Mouse (Mus musculus) T-cell, adult 2 months (primary cell): Measurements from ENCODE around the gene Soat2.

ENCODE experiments used
- DNase-seq: peaks from one replicate; pipeline ENCODE4 v3.0.0; 2022; ENCODE audit warnings: low spot score

Soat2 gene

DNA sequence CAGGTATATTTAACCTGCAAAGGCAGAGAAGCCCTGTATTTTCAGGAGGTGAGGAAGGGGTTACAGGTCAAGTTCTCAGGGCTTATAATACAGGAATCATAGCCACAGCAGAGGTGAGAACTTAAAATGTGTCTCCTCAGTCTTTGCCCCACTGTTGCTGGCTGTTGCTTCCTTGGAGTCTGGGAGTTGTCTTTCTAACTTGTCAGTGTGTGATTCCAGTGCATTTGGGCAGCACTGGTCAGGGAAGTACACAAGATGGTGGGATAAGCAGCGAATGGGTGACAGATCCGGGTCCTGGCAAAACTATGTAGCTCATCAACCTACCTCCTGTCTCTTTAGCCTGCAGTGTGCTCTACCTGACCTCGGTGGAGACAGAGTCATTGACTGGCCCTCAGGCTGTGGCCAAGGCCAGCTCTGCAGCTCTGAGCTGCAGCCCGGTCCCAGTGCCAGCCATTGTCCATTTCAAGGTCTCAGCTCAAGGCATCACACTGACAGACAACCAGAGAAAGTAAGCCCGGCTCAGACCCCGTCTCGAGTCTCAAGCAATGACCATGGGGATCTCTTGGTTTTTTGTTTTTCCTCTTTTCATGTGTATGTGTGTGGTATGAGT lies 35.6 kb upstream of the Soat2 start:
- no peak for DNase-seq

DNA sequence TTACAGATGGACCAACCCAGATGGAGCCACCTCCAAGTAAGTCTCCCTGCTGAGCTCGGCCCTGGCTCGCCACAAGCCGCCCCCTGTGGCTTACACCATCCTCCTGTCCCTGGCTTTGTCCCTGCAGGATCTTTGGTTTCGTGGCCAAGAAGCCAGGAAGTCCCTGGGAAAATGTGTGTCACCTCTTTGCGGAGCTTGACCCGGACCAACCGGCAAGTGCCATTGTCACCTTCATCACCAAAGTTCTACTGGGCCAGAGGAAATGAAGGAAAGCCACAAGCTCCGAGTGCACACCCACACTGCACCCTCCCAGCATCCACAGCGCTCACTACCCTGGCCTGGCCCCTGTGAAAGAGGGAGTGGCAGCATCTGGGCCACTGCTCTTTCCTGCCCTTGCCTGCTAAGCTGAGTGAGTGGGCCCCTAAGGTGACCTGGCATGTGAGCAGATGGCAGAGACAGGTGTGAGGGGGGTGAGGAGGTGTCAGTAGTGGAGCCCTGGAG lies 34.5 kb upstream of the Soat2 start:
- peak; percentile 52 for DNase-seq

DNA sequence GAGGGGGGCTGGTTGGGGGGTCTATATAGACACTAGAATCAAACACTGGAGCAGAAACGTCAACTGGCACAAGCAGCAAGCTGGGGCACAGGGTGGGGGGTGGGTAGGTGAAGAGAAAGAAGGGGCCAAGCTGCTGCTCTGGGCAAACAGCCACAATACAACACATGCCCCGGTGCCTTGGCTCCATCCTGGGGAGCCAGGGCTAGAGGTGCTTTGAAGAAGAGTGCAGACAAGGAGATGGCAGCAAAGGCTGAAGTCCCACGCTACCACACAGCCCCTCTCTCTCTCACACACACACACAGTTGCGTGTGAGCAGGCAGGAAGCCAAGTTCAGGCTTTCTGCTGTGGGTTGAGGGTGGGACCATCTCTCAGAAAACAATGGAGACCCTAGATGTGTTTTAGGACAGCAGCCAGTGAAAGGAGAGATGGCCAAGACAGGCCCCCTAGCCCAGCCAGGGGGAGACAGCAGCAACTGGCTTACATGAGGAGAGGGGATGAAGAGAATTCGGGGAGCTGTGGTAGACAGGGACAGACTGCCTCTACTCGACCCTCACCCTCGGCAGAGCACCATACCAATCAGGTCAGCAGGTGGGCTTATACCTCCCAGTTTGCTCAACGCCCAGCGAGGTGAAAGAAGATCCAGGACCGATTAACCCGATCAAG lies 33.4 kb upstream of the Soat2 start:
- DNase-seq: no peak

GRCm38 (mm10) chr15:102117461-102118443 lies 32.6 kb upstream of the Soat2 start:
- DNase-seq: no peak

DNA sequence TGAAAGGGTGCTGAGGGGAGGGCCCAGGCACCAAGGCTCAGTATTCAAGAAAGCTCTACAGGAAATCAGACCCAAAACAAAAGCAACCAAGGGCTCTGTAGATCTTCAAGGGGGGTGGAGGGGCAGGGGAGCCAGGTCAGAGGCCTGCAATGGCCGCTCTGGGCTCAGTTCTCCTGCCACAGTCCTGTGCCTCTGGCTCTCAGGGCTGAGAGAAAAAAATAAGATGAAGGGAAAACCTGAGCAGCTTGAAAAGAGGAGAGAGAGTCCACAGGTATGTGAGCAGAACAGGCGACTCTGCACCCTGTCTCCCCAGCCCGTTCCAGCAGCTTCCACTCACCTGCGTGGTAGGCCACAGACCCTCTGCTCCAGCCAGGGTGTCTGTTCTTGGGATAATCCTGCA lies 31.7 kb upstream of the Soat2 start:
- DNase-seq: no peak

GRCm38 (mm10) chr15:102119121-102119830 lies 31.1 kb upstream of the Soat2 start:
- DNase-seq: no peak

DNA sequence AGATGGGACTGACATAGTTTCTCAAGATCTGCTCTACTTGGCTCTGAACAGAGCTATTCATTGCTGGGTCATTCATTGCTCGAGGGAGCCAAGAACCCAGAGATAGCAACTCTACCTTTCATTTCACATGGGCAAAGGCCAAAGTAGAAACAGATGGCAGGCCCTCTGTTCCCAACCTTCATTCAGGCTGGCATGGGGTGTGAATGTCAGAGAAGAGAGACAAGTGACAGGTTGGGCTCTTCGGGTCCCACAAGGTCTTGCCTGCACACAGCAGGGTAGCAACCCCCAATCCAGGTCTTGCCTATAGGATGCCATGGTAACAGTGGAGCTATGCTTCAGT lies 30.5 kb upstream of the Soat2 start:
- DNase-seq: no peak

- no peak for DNase-seq
Observed at GRCm38 (mm10) chr15:102120530-102120929, 29.8 kb upstream of the Soat2 start.

DNA sequence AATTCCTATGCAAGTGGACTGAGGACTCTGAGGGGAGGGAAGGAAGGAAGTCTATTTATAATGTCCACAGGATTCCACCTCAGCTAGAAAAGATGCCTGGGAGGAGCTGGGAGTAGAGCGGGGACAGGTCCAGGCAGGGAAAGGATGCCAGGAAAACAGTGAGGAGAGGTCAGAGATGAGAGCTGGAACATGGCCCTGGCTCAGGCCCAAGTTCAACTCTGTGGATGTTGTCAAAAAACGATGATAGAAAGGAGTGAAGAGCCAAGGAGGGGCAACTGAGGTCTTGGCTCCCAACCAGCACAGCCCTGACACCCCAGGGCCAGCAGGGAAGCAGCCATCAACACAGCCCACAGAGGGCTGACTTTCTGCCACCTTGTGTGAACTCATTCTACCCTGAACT lies 24.0 kb upstream of the Soat2 start:
- DNase-seq: no peak

DNA sequence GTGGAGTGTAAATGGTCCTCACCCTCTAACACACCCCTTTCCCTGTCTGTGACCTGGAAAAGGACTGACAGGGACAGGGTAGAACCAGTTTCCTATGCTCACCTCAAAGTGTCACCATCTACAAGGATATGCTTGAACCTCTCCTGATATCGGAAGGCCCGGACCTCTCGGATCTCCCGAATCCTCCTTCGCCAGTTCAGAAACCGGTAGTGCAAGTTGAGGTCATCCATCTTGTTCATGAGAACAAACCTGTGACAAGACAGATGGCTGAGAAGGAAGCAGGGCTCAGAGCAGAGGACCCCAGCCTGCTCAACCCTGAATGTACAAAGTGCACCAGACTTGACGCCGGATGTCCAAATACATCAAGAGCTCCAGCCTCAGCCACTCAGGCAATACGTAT lies 17.0 kb upstream of the Soat2 start:
- no peak for DNase-seq

GRCm38 (mm10) chr15:102134709-102135108 lies 15.6 kb upstream of the Soat2 start:
- no peak for DNase-seq

GRCm38 (mm10) chr15:102135522-102136128 lies 14.7 kb upstream of the Soat2 start:
- no peak for DNase-seq

DNA sequence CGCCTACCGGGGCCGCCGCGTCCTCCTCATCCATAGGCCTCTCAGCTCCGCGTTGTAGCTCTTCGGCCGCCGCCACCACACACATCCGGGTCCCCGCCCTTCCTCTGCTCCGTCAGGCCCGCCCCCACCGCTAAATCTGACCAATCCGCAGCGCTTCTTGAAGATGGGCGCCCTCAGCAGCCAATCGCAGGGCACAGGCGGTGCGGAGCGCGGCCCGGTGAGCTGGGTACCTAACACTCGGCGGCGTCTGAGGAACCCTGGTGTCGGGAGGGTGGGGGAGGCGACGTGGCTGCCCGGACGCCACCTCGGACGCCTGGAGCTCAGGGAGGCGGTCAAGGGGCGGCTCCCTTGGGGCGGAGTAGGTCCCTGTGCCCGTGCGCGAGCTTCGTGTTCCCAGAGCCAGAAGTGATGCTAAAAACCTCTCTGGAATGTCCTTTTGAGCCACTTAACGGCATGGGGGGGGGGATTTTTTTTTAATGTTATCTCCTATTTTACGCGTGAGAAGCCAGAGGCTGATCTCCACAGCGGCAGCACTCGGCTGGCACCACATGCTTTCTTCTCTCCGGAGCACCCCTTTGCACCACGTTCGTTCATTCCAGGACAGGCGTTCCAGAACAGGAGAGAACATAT lies 14.1 kb upstream of the Soat2 start, which contains the start of gene Spryd3:
Gene Spryd3 (minus strand): TSS at position 106 of the 630 bp plus-strand sequence.
- peak; percentile 97 for DNase-seq

- no peak for DNase-seq
Observed at GRCm38 (mm10) chr15:102141120-102141519, 9.2 kb upstream of the Soat2 start.

DNA sequence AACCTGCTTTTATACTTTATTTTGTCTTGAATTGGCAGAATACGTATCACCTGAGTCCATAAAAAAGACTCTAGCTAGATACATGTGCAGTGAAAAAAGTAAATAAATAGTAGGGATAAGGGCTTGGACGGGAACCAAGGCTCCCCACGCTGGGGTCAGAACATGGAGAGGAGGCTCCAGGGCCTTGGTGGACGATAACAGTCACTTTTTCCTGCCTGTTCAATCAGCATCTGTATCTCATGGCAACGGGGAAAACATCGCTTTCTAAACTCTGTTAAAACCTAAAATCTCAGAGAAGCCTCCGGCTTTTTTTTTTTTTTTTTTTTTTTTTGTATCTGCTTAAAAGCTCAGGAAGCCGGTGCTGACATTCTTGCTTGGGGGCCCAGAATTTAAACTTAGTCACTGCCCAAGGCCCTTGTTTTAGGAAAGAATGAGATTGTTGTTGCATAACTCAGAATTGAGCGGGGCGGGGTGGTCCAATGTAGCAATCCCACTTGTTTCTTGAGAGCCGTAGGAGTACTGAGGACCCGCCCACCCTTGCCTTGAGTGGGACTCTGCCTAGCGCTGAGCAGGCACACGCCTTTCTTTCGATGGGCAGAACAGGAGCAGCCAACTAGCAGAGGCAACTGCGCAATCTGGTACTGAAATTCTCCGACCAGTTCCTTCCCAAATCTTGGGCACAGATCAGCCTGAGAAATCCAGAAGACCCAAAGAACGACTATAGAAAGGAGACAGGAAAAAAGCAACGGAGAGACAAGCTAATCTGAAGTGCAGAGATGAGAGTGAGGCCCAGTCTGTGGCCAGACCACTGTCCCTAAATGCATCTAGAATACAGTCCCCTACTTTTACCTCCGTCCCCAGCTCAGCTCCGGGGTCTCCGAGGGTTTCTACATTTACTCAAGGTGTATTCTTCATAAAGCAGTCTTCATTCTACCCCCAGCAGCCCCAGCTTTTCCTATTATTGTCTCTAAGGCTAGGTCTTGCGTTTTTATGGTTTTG lies 7.1 kb upstream of the Soat2 start:
- no peak for DNase-seq

- no peak for DNase-seq
Observed at GRCm38 (mm10) chr15:102144274-102144711, 6.0 kb upstream of the Soat2 start, which contains the start of gene Igfbp6. Gene Igfbp6, plus strand, starts transcription at chr15:102144362.

DNA sequence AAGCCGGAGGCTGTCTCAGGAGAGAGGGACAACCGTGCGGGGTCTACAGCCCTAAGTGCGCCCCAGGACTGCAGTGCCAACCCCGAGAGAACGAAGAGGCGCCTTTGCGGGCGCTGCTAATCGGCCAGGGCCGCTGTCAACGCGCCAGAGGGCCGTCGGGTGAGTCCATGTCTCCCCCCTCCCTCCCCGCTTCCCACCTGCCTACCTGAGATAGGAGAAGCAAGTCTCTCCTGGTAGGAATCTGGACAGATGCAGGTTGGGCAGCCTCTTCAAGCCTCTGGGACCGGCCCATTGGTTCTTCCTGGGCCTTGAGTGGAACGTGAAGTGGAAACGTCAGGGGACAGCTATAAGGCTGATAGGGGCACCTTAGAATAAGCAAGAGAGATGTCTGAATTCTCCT lies 5.6 kb upstream of the Soat2 start:
- no peak for DNase-seq

DNA sequence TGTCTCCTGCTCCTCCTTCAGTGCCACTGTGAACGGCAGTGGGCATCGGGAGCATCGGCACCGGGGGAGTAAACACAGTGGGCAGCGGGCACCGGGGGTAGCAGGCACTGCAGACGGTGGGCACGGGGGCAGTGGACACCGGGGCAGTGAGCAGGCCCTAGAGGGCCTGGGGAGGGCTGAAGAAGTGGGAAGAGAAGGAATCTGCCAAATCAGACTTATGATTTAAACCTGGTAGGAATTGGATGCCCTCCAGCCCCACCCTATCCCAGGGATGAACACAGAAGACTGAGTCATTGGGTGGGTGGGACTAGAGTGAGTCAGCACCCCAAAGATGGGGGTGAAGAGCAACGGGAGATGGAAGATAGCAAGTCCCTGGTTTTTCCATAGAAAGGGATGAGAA lies 5.0 kb upstream of the Soat2 start:
- no peak for DNase-seq

DNA sequence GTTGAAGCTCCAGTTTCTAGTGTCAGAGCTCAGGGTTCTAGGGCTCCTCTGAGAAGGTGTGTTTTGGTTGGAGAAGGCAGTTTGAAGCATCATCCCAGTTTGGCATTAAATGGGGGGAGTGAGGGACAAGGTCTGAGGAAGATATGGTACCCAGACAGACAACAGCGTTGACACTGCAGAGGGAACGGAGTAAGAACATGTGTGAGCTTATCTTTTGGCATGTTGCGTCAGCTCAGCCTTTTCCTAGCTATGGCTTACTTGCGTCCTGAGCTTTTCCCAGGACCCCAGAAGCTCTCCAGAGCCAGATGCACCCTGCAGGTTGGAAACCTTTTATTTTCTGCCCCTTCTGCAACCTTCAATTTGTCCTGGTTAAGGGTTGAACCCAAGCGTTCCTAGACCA lies 4.2 kb upstream of the Soat2 start:
- no peak for DNase-seq

GRCm38 (mm10) chr15:102146882-102147281 lies 3.4 kb upstream of the Soat2 start:
- DNase-seq: peak; percentile 41
